Mouse (Mus musculus) forebrain, postnatal 0 days (tissue): ENCODE data around the gene Pnkd. TPM values are rescaled to one million over a fixed set of nuclear protein-coding genes. Genes with fewer than 3 reads are reported as not detected.

Experiments
- ATAC-seq: fragments of 200-750 bp; cut with Nextera tagmentation; 2 replicates; pipeline ENCODE4 v1.8.0; 2017; ENCODE audit warnings: mild to moderate bottlenecking, moderate library complexity
- DNase-seq: peaks from one replicate; pipeline ENCODE4 v3.0.0-alpha.2; 2015
- H3K27ac ChIP-seq: fragments of 300-500 bp; sonication (generic); 2 replicates; pipeline ENCODE4 v1.5.1; 2014; ENCODE audit warnings: low read depth, mild to moderate bottlenecking, antibody characterized with exemption, low read length, moderate library complexity, mixed read lengths
- H3K27me3 ChIP-seq: fragments of 300-500 bp; sonication (generic); 2 replicates; pipeline ENCODE4 v1.6.1; 2014; ENCODE audit warnings: mild to moderate bottlenecking, low read length, mixed read lengths; ENCODE audit not compliant: insufficient read depth
- H3K36me3 ChIP-seq: fragments of 300-500 bp; sonication (generic); 2 replicates; pipeline ENCODE4 v1.6.1; 2014; ENCODE audit warnings: mild to moderate bottlenecking, moderate library complexity; ENCODE audit not compliant: insufficient read depth
- H3K4me1 ChIP-seq: fragments of 300-500 bp; sonication (generic); 2 replicates; pipeline ENCODE4 v1.6.1; 2014; ENCODE audit warnings: antibody characterized with exemption; ENCODE audit not compliant: insufficient read depth
- H3K4me2 ChIP-seq: fragments of 300-500 bp; sonication (generic); 2 replicates; pipeline ENCODE4 v1.6.1; 2014; ENCODE audit warnings: low read depth, mild to moderate bottlenecking, moderate library complexity
- H3K4me3 ChIP-seq: fragments of 300-500 bp; sonication (generic); 2 replicates; pipeline ENCODE4 v1.5.1; 2014; ENCODE audit warnings: low read depth, low read length, mixed read lengths
- H3K9ac ChIP-seq: fragments of 300-500 bp; sonication (generic); 2 replicates; pipeline ENCODE4 v1.6.1; 2014; ENCODE audit warnings: mild to moderate bottlenecking
- H3K9me3 ChIP-seq: fragments of 300-500 bp; sonication (generic); 2 replicates; pipeline ENCODE4 v1.6.1; 2016; ENCODE audit warnings: low read length
- CTCF ChIP-seq: sonication (generic); IDR thresholded peaks from 2 replicates; pipeline ENCODE4 v1.5.1; 2016; ENCODE audit warnings: antibody characterized with exemption, control low read depth, low read depth
- WGBS: fragments of 180-500 bp; shearing (Covaris S2); extraction: QIAGEN DNeasy Blood & Tissue Kit; methylation state at CpG from one replicate; pipeline ENCODE4 v1.1.7; 2014; 5-methylcytosine and 5-hydroxymethylcytosine counted together
- polyA plus RNA-seq: library from polyadenylated mRNA; unstranded; fragments of >200 nt; fragmentation: Nextera tagmentation; extraction: Ambion mirVana; gene quantifications from 2 replicates; pipeline ENCODE4 v1.2.1, GENCODE M21; 2015
- total RNA-seq: library from RNA; depleted of rRNA; stranded (reverse); fragments of >200 nt; gene quantifications from 2 replicates; pipeline ENCODE4 v1.2.3, GENCODE M21; 2014

The Pnkd gene
- total and polyA plus RNA-seq, 2 experiments from 2014 or later: 64.5 to 112 TPM

GRCm38 (mm10) chr1:74295456-74296171 lies 10.9 kb downstream of the Pnkd start:
- no peak for TF ChIP-seq CTCF
- Histone ChIP-seq H3K9ac (peak overlapping the region; percentile 10; the same call in 1 of the 2 replicates), H3K9me3 (no peaks in the 10 kb centered on the region), H3K4me1 (no peaks in the 10 kb centered on the region), H3K36me3 (peaks cover 15% of the 10 kb centered on the region; the same call in 1 of the 2 replicates), H3K4me2 (no peak overlapping the region), H3K27me3 (no peaks in the 10 kb centered on the region), H3K27ac (peak overlapping the region; percentile 72), H3K4me3 (no peak overlapping the region)
- ATAC-seq: peak; percentile 94
- WGBS: 14% methylated on average over 9 of the region's 9 CpGs
- peak; percentile 73 for DNase-seq

DNA sequence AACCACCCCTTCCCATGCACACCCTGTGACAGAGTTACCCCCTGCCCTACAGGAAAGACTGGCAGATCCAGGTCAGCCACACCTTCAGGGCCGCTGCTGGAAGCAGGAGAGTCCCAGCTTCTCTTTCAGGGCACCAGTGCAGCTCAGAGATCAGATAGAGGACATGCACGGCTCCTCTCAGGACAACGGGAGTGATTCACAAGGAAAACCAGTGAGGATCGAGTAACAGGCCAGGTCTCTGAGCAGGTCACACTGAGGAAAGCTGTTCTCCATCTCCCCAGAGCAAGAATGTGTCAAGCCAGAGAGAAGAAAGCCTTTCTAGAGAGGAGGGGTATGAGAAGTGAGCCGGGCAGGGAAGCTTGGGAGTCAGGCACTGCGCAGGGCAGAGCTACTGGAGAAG lies 11.7 kb downstream of the Pnkd start:
- H3K4me2 ChIP-seq: no peak overlapping the region
- ATAC-seq (no peak), DNase-seq (no peak)
- H3K9me3 ChIP-seq: no peaks in the 10 kb centered on the region
- H3K36me3 ChIP-seq: peaks cover 12% of the 10 kb centered on the region; the same call in 1 of the 2 replicates
- WGBS: 77% methylated on average over 6 of the region's 6 CpGs
- H3K27ac ChIP-seq: peak overlapping the region; percentile 60
- no peak overlapping the region for H3K4me3 ChIP-seq
- H3K27me3 ChIP-seq: no peaks in the 10 kb centered on the region
- TF ChIP-seq CTCF: no peak
- H3K9ac ChIP-seq: no peak overlapping the region
- H3K4me1 ChIP-seq: no peaks in the 10 kb centered on the region

GRCm38 (mm10) chr1:74297269-74297668 lies 12.5 kb downstream of the Pnkd start:
- ATAC-seq: no peak
- Histone ChIP-seq H3K27me3 (0 out of 2 replicates have a peak, but pooled peaks cover 1% of the 10 kb centered on the region), H3K4me3 (no peak overlapping the region), H3K27ac (no peak overlapping the region), H3K4me2 (no peak overlapping the region), H3K9ac (no peak overlapping the region), H3K36me3 (peaks cover 8% of the 10 kb centered on the region; the same call in 1 of the 2 replicates), H3K9me3 (no peaks in the 10 kb centered on the region), H3K4me1 (no peaks in the 10 kb centered on the region)
- TF ChIP-seq CTCF: no peak
- no peak for DNase-seq
- WGBS: 79% methylated on average over 3 of the region's 3 CpGs

DNA sequence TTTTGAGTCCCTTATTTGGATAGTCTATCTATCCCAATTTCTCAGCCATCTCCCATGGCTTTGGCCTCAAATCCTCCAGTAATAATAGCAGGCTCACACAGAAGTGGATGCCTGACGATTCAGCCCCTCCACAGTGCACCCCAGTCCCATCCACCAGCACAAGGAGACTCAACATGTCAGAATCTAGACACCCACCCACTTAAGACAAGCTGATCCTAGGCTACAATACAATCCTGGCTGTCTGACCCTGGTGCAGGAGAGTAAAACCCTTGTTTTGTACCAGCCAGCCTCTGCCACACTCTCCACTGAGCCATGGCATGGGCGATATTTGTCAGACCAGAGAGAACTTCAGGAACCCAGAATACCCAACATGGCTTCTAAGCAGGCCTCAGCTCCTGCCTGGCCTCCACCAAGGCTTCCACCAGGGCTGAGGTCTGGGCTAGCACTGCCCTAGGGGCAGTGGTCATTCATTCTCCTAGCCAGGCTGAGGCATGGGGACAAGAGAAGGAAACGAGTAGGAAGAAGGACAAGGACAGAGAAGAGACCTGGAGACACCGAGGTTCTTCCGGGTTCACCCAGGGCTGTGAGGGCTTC lies 13.5 kb downstream of the Pnkd start:
- DNase-seq (no peak), ATAC-seq (no peak)
- Histone ChIP-seq H3K27ac (no peak overlapping the region), H3K27me3 (peaks cover 5% of the 10 kb centered on the region; the same call in 1 of the 2 replicates), H3K9me3 (no peaks in the 10 kb centered on the region), H3K4me1 (no peaks in the 10 kb centered on the region), H3K4me3 (no peak overlapping the region), H3K9ac (no peak overlapping the region), H3K36me3 (no peaks in the 10 kb centered on the region), H3K4me2 (no peak overlapping the region)
- TF ChIP-seq CTCF: no peak
- 81% methylated on average over 5 of the region's 5 CpGs for WGBS

DNA sequence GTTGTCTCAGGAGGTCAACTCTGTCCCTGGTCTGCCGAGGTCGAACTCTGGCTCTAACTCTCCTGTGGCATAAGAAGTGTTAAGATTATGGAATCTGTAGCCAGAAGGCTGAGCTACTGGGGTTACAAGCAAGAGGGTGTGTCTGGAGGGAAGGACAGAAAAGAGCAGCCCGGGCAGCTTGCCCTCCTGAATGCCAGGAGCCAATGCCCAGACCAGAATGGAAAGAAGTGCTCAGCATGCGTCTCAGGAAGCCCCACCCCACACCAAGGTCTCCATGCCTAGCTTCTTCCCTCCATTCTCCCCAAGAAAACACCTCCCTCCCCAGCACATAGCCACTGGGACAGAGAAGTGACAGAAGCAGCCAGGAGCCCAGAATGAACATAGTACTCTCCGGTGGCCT lies 14.3 kb downstream of the Pnkd start:
- ATAC-seq: no peak
- H3K4me2 ChIP-seq: no peak overlapping the region
- H3K4me1 ChIP-seq: peaks cover 4% of the 10 kb centered on the region; the same call in 1 of the 2 replicates
- H3K27me3 ChIP-seq: peaks cover 5% of the 10 kb centered on the region; the same call in 1 of the 2 replicates
- H3K9me3 ChIP-seq: no peaks in the 10 kb centered on the region
- H3K9ac ChIP-seq: no peak overlapping the region
- 67% methylated on average over 5 of the region's 5 CpGs for WGBS
- H3K27ac ChIP-seq: no peak overlapping the region
- TF ChIP-seq CTCF: no peak
- no peak for DNase-seq
- H3K36me3 ChIP-seq: no peaks in the 10 kb centered on the region
- no peak overlapping the region for H3K4me3 ChIP-seq

DNA sequence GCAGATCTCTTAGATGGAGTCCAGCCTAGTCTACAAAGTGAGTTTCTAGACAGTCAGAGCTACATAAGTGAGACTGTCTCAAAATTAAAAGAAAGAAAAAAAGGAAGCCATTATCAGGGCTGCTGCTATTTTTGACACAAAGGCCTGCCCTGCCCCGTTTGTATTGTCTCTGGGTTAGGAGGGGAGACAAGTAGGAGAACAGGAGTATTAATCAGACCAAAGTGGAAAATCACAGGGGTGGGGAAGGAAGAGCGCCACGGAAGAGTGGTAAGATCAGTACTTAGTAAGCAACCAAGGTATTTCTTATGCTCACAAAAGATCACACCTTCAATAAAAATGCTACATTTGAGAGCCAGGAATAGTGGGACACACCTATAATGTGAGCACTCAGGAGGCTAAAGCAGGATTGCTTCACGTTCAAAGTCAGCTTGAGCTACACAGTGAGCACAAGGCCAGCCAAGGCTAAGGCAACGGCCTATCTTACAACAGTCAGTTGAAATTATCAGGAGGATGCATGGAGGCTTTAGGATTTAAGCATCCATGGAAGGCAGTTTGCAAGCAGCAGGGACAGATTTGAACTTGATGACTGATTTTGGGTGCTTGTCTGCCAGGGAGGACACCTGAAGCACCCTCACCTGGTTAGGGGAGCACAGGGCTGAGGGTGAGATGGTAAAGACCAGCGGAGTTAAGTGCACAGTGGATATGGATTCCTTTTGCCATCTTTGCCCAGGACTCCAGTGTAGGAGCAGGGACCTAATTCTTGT lies 15.8 kb downstream of the Pnkd start:
- H3K27ac ChIP-seq: no peak overlapping the region
- no peak for DNase-seq
- no peak for ATAC-seq
- no peaks in the 10 kb centered on the region for H3K36me3 ChIP-seq
- H3K27me3 ChIP-seq: peaks cover 5% of the 10 kb centered on the region; the same call in 1 of the 2 replicates
- H3K9me3 ChIP-seq: no peaks in the 10 kb centered on the region
- H3K4me1 ChIP-seq: peaks cover 4% of the 10 kb centered on the region; the same call in 1 of the 2 replicates
- 83% methylated on average over 6 of the region's 6 CpGs for WGBS
- H3K4me3 ChIP-seq: no peak overlapping the region
- no peak for TF ChIP-seq CTCF
- no peak overlapping the region for H3K4me2 ChIP-seq
- no peak overlapping the region for H3K9ac ChIP-seq
